Mouse (Mus musculus) cerebellum, adult 11 months (tissue): Measurements from ENCODE around the gene Cldn7.
"Not testable (repeated sequence)": the region's sequence is repeated elsewhere in the genome, so short reads cannot be mapped to it uniquely, and the experiment has no call there.

ENCODE experiments used
- DNase-seq: peaks from one replicate; pipeline ENCODE4 v3.0.0; 2022

The Cldn7 gene

GRCm38 (mm10) chr11:69964650-69965270 lies at the start of gene Cldn7:
TSS of gene Cldn7 (plus strand) at chr11:69964779.
- DNase-seq = no peak

GRCm38 (mm10) chr11:69914917-69915430 lies 49.6 kb upstream of the Cldn7 start:
- DNase-seq = no peak

GRCm38 (mm10) chr11:69915667-69916627 lies 48.6 kb upstream of the Cldn7 start:
- no peak for DNase-seq

DNA sequence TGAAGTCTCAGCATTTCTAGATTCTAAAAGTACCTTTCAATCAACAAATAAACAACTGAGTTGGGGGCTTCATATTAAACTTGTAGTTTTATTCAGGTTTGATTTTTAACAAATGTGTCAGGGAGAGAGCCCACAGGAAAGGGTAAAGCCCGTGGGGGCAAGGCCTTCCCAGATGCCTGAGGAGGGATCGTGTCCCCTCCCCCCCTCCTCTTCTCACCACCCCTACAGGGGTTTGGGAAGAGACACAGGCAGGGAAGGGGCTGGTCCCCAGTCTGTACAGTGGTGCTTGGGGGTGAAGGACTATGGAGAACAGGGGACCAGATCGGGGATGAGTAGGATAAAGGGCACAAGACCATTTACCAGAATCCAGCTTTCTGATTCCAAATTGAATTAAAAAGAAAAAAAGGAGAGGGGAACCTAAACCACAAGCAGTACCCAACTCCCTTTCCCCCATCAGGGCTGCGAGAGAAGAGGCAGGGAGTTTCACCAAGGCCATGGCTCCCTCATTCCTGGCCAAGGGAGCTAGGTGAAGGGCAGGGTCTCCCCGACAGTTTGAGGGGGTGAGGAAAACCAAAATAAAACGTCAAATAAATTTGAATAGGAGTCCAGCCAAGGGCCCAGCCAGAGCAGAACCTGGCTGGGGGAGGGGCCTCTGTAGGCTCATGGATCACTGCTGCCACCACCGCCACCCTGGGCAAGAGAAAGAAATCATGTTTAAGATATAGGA lies 47.8 kb upstream of the Cldn7 start:
- not testable (repeated sequence) for DNase-seq

GRCm38 (mm10) chr11:69917379-69917948 lies 47.1 kb upstream of the Cldn7 start:
- no peak for DNase-seq

GRCm38 (mm10) chr11:69918118-69918517 lies 46.5 kb upstream of the Cldn7 start:
- DNase-seq = no peak

- DNase-seq = no peak
Observed at GRCm38 (mm10) chr11:69919053-69919452, 45.5 kb upstream of the Cldn7 start.

DNA sequence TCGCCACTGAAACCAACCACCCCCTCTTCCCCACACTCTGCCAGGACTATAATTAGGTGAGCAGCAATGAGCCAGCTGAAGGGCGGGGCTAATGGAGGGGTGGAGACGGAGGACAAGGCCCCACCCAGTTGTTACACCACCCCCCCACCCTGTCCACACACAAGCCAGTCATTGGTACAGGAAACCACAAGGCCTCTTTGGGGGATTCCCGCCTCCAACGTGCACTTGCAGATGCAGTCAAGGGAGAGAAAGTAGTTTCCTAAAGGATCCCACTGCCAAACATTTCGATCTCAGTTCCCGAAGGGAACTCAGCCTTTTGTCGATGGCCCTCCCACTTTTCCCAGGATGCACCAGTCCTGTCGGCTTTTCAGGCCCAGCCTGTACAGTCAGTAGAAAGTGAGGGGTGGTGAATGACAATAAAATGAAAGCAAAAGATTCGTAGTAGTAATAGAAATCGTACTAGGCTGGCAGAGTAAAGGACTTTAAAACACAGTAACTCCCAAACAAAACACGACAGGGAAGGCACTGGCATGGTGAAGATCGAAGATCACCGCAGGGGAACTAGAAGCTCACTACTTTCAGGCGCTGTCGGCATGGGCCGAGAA lies 44.8 kb upstream of the Cldn7 start:
- DNase-seq = peak; percentile 38

DNA sequence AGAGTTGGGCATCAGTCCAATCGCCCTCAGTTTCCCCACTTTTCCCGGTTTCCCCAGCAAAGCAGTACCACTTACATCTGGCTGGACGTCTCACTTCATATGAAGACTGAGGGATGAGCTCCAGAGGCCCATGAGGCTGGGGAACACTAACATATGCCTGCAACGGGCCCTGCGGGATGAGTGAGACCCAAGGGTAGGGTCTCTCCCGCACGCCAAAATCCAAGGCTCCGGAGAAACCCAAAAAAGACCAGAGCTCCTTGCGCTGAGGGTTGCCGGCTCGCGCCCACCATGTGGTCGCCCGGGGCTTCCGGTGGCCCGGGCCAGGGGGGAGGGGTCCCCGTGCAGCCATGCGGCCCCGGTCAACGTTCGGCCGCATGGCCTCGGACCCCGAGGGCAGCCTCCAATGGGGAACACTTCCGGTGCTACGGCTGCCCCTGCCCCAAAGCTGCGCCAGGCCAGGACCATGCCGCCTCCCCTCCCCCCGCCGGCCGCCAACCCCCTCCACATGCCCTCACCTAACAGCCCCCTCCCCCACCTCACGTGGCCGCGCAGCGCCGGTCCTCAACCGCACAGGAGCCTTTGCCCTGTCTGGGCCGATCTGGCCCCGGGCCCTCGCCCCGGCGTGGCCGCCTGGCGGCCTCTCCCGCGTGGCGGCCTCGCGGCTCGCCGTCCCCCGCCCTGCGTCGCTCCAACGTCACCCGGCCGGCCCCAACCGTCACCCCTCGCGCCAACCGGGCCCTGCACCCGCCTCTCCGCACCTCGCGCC lies 44.1 kb upstream of the Cldn7 start:
- DNase-seq = no peak

- DNase-seq = peak; percentile 100
Observed at GRCm38 (mm10) chr11:69921114-69922011, 43.2 kb upstream of the Cldn7 start, which contains the start of gene Eif5a. TSS of gene Eif5a (minus strand) at chr11:69921958.

DNA sequence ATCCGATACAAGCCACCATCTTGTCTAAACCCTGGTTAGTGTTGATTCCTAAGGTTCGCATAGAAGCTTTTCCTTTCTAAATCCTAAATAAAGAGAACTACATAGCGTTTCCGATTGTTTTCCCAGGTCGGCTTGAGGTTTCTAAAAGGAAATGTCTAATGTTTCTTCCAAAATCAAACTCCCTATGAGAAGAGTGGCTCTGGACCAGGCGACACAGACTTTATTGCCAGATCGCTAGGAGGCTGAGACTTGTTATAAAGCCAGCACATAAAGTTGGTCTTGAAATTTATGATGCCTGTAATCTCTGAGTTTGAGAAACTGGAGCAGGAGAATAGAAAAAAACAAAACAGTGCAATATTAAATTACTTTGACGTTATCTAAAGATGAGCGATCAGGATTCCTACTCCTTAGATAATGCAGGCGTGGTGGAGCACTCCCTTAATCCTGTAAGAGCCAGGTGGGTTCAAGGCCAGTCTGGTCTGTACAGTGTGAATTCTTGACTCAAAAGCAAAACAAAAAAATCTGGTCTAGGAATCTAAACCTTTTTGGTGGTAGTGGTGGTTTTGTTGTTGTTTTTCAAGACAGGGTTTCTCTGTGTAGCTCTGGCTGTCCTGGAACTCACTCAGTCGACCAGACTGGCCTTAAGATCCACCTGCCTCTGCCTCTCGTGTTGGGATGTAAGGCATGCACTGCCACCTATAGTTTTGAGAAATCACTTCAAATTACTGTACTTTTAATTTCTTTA lies 42.4 kb upstream of the Cldn7 start:
- DNase-seq = no peak

- DNase-seq = no peak
Observed at GRCm38 (mm10) chr11:69922796-69923195, 41.8 kb upstream of the Cldn7 start.

DNA sequence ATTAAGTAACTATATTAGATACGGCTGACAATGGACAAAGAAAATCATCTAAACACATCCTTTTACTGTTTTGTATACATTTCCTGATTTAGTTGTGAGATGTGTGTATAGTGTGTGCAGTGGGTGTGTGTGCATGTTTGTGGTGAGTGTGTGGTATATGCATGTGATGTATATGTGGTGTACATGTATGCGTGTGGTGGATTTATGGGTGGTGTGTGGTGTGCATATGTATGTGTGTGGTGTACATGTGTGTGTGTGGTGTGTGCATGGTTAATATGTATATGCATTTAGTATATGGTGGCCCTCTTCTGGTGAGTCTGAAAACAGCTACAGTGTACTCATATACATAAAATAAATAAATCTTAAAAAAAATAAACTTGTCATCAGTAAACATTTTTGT lies 37.1 kb upstream of the Cldn7 start:
- no peak for DNase-seq

GRCm38 (mm10) chr11:69929712-69930111 lies 34.9 kb upstream of the Cldn7 start:
- no peak for DNase-seq

DNA sequence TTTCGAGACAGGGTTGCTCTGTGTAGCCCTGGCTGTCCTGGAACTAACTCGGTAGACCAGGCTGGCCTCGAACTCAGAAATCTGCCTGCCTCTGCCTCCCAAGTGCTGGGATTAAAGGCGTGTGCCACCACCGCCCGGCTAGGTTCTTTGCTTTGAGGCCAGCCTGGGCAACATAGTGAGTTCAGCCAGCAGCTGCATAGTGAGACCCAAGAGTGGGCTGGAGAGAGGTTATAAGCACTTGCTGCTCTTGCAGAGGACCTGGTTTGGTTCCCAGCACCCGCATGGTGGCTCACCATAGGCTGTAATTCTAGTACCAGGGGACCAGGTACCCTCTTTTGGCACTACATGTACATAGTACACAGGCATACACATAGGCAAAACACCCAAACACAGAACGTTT lies 34.4 kb upstream of the Cldn7 start:
- not testable (repeated sequence) for DNase-seq

GRCm38 (mm10) chr11:69930967-69931537 lies 33.5 kb upstream of the Cldn7 start:
- DNase-seq = no peak

DNA sequence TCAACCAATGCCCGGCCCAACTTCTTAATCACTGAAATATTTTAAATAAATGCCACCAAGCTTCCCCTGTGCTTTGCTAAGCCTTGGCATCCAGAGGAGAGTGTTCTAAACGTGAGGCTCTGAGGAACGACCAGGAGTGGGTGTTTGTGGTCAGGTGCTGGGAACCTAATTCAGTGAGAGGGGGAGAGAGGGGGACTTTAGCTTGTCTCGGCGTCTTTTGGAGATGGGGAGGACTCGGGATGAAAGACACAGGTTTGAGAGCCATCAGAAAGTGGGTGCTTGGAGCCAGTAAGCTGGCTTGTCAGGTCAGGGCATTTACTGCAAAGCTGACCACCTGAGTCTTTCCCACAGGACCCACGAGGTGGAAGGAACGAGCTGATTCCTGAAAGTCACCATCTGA lies 32.8 kb upstream of the Cldn7 start:
- DNase-seq = no peak

GRCm38 (mm10) chr11:69932254-69932653 lies 32.3 kb upstream of the Cldn7 start:
- no peak for DNase-seq

GRCm38 (mm10) chr11:69933066-69933465 lies 31.5 kb upstream of the Cldn7 start:
- DNase-seq = no peak
